Mouse (Mus musculus) heart, adult 2 months (tissue): ENCODE measurements around the gene Chrd. TPM values are rescaled to one million over a fixed set of nuclear protein-coding genes. Genes with fewer than 3 reads are reported as not detected.

Experiments
- DNase-seq, 2 experiments: peaks; one replicate each; pipeline ENCODE4 v3.0.0; 2021
- H3K27ac ChIP-seq: fragments of 200-600 bp; 2 replicates; pipeline ENCODE4 v1.8.1; 2022
- H3K27me3 ChIP-seq: fragments of 200-500 bp; 2 replicates; pipeline ENCODE4 v1.6.1; 2012; ENCODE audit warnings: mild to moderate bottlenecking, low read length, inconsistent platforms, mixed read lengths; ENCODE audit not compliant: control insufficient read depth, insufficient read depth
- H3K36me3 ChIP-seq: fragments of 200-500 bp; 2 replicates; pipeline ENCODE4 v1.6.1; 2012; ENCODE audit warnings: low read length, inconsistent platforms; ENCODE audit not compliant: control insufficient read depth, insufficient read depth
- H3K4me1 ChIP-seq: fragments of 200-500 bp; 2 replicates; pipeline ENCODE4 v1.6.1; 2011; ENCODE audit warnings: low read length; ENCODE audit not compliant: control insufficient read depth, insufficient read depth
- H3K4me3 ChIP-seq: fragments of 200-600 bp; 2 replicates; pipeline ENCODE4 v1.8.1; 2022
- H3K79me2 ChIP-seq: fragments of 200-500 bp; replicated peaks from 2 replicates; pipeline ENCODE4 v1.6.1; 2012; ENCODE audit warnings: mild to moderate bottlenecking, inconsistent platforms, low read length, moderate library complexity, mixed read lengths; ENCODE audit not compliant: control insufficient read depth, insufficient read depth
- H3K9ac ChIP-seq: fragments of 200-500 bp; 2 replicates; pipeline ENCODE4 v1.6.1; 2012; ENCODE audit warnings: low read depth, mild to moderate bottlenecking, control low read depth, inconsistent platforms, low read length, mixed read lengths
- CTCF ChIP-seq: fragments of 200-600 bp; IDR thresholded peaks from 2 replicates; pipeline ENCODE4 v1.8.1; 2022; ENCODE audit warnings: antibody characterized with exemption, mild to moderate bottlenecking, moderate library complexity
- EP300 ChIP-seq: fragments of 200-500 bp; IDR thresholded peaks from 2 replicates; pipeline ENCODE4 v1.6.1; 2011; ENCODE audit warnings: low read depth, low read length, control low read depth; ENCODE audit not compliant: insufficient read depth
- POLR2A ChIP-seq: fragments of 200-500 bp; IDR thresholded peaks from 2 replicates; pipeline ENCODE4 v1.6.1; 2011; ENCODE audit warnings: mild to moderate bottlenecking, low read depth, low read length, control low read depth; ENCODE audit not compliant: insufficient read depth
- WGBS: fragments of 180-500 bp; shearing (Covaris S2); methylation state at CpG from one replicate; pipeline ENCODE4 v1.1.7; 2018; 5-methylcytosine and 5-hydroxymethylcytosine counted together
- intact Hi-C: fragments of 180-260 bp; cut with DNase I; formaldehyde crosslinking; loops from one replicate; pipeline ENCODE4 v1.15.1; 2025
- polyA plus RNA-seq: library from polyadenylated mRNA; depleted of rRNA; stranded (reverse); fragments of >200 nt; gene quantifications from 2 replicates; pipeline ENCODE4 v1.2.3, GENCODE M21; 2012
- total RNA-seq, 2 experiments: library from RNA; stranded (reverse); gene quantifications; 2 replicates each; pipeline ENCODE4 v1.2.3; 2021

Gene Chrd
- total and polyA plus RNA-seq, 3 experiments = 2.0 to 4.8 (median 2.2) TPM

- no peak overlapping the region for H3K4me3 ChIP-seq
Measured at GRCm38 (mm10) chr16:20714307-20715080, 18.4 kb upstream of the Chrd start.

GRCm38 (mm10) chr16:20715161-20715560 is 17.8 kb upstream of the Chrd start:
- 68% methylated on average over 2 of the region's 2 CpGs for WGBS

More at GRCm38 (mm10) chr16:20714307-20715080, 18.4 kb upstream of the Chrd start:
- no peak for DNase-seq
- Histone ChIP-seq H3K27me3 (no peaks in the 10 kb centered on the region), H3K27ac (no peak overlapping the region), H3K79me2 (no peaks in the 10 kb centered on the region), H3K36me3 (no peaks in the 10 kb centered on the region), H3K9ac (no peak overlapping the region), H3K4me1 (peaks cover 4% of the 10 kb centered on the region)
- no peak for TF ChIP-seq EP300
- no peak for TF ChIP-seq POLR2A
- no peak for TF ChIP-seq CTCF
- 72% methylated on average over 11 of the region's 11 CpGs for WGBS
- intact Hi-C loops = loop anchor here (5.0 kb wide), 2 partner anchors 167 to 217 kb away; partner anchors contain the start of genes Abcf3 and Eif2b5

GRCm38 (mm10) chr16:20715566-20715965 is 17.4 kb upstream of the Chrd start:
- no peak for TF ChIP-seq POLR2A
- no peak for TF ChIP-seq CTCF
- no peak for TF ChIP-seq EP300
- intact Hi-C loops = loop anchor here (5.0 kb wide), 2 partner anchors 168 to 218 kb away; partner anchors contain the start of genes Abcf3 and Eif2b5
- Histone ChIP-seq H3K4me1 (peaks cover 4% of the 10 kb centered on the region), H3K36me3 (no peaks in the 10 kb centered on the region), H3K4me3 (peak overlapping the region; percentile 80), H3K79me2 (no peaks in the 10 kb centered on the region), H3K27me3 (no peaks in the 10 kb centered on the region), H3K9ac (peak overlapping the region; percentile 72), H3K27ac (peak overlapping the region; percentile 31; the same call in 1 of the 2 replicates)
- WGBS = 7% methylated on average over 12 of the region's 12 CpGs
- DNase-seq = no peak

More at GRCm38 (mm10) chr16:20715161-20715560, 17.8 kb upstream of the Chrd start:
- H3K27me3 ChIP-seq = no peaks in the 10 kb centered on the region
- H3K9ac ChIP-seq = no peak overlapping the region
- no peak overlapping the region for H3K4me3 ChIP-seq
- TF ChIP-seq EP300 (no peak), CTCF (no peak), POLR2A (no peak)
- H3K4me1 ChIP-seq = peaks cover 4% of the 10 kb centered on the region
- H3K79me2 ChIP-seq = no peaks in the 10 kb centered on the region
- no peak overlapping the region for H3K27ac ChIP-seq
- peak in 1 of 2 experiments; percentile 3 for DNase-seq
- intact Hi-C loops = loop anchor here (5.0 kb wide), 2 partner anchors 168 to 218 kb away; partner anchors contain the start of genes Abcf3 and Eif2b5
- H3K36me3 ChIP-seq = no peaks in the 10 kb centered on the region

- Histone ChIP-seq H3K36me3 (no peaks in the 10 kb centered on the region), H3K27ac (peak overlapping the region; percentile 90), H3K79me2 (no peaks in the 10 kb centered on the region), H3K27me3 (no peaks in the 10 kb centered on the region), H3K9ac (peak overlapping the region; percentile 72), H3K4me1 (peaks cover 4% of the 10 kb centered on the region), H3K4me3 (peak overlapping the region; percentile 80)
- intact Hi-C loops = loop anchor here (2.0 to 5.0 kb wide), 3 partner anchors 43 to 219 kb away; partner anchors contain the start of genes Abcf3 and Eif2b5
- peak; percentile 88 to 89 for DNase-seq
- WGBS = under 1% methylated on average over 68 of the region's 68 CpGs
- TF ChIP-seq CTCF = peak; percentile 42
- no peak for TF ChIP-seq POLR2A
Measured at GRCm38 (mm10) chr16:20715976-20716840, 16.7 kb upstream of the Chrd start.

- H3K27ac ChIP-seq = peak overlapping the region; percentile 90
- TF ChIP-seq EP300 (no peak), CTCF (no peak), POLR2A (peak; percentile 39; the same call in 1 of the 2 replicates)
- DNase-seq = no peak
- H3K4me3 ChIP-seq = peak overlapping the region; percentile 80
- no peaks in the 10 kb centered on the region for H3K36me3 ChIP-seq
- no peaks in the 10 kb centered on the region for H3K79me2 ChIP-seq
- intact Hi-C loops = loop anchor here (2.0 to 5.0 kb wide), 3 partner anchors 44 to 220 kb away; partner anchors contain the start of genes Abcf3 and Eif2b5
- no peaks in the 10 kb centered on the region for H3K27me3 ChIP-seq
- H3K9ac ChIP-seq = peak overlapping the region; percentile 69
- 2% methylated on average over 8 of the region's 8 CpGs for WGBS
- peaks cover 4% of the 10 kb centered on the region for H3K4me1 ChIP-seq
Measured at GRCm38 (mm10) chr16:20716841-20717180, 16.1 kb upstream of the Chrd start.
